Mouse (Mus musculus) C2C12 (cell line): ENCODE data around the gene Utf1. TPM values are rescaled to one million over a fixed set of nuclear protein-coding genes. Genes with fewer than 3 reads are reported as not detected.

Experiments
- H3K27me3 ChIP-seq: one replicate; pipeline ENCODE4 v1.6.1; 2011; ENCODE audit not compliant: control insufficient read depth, insufficient read depth, insufficient read length
- H3K36me3 ChIP-seq: one replicate; pipeline ENCODE4 v1.6.1; 2011; ENCODE audit not compliant: control insufficient read depth, insufficient read depth
- H3K4me3 ChIP-seq: one replicate; pipeline ENCODE4 v1.5.1; 2011; ENCODE audit warnings: mild to moderate bottlenecking, control low read depth; ENCODE audit not compliant: poor library complexity, insufficient read depth, severe bottlenecking
- H3K79me2 ChIP-seq: one replicate; pipeline ENCODE4 v1.6.1; 2011; ENCODE audit not compliant: control insufficient read depth, insufficient read depth
- H3K79me3 ChIP-seq: one replicate; pipeline ENCODE4 v1.6.1; 2011; ENCODE audit warnings: low read depth, control low read depth
- H3ac ChIP-seq: one replicate; pipeline ENCODE3; 2011; ENCODE audit warnings: low read depth; ENCODE audit not compliant: control insufficient read depth, insufficient read length
- CEBPB ChIP-seq: IDR thresholded peaks from one replicate; pipeline ENCODE4 v1.6.1; 2011; ENCODE audit warnings: low read depth, mild to moderate bottlenecking, control low read depth, moderate library complexity
- CTCF ChIP-seq: IDR thresholded peaks from one replicate; pipeline ENCODE4 v1.5.1; 2011; ENCODE audit not compliant: control insufficient read depth, insufficient read depth, insufficient read length
- FOSL1 ChIP-seq: IDR thresholded peaks from one replicate; pipeline ENCODE4 v1.8.0; 2011; ENCODE audit warnings: mild to moderate bottlenecking, low read length; ENCODE audit not compliant: poor library complexity, insufficient read depth, severe bottlenecking
- MAX ChIP-seq: IDR thresholded peaks from one replicate; pipeline ENCODE4 v1.6.1; 2011; ENCODE audit warnings: mild to moderate bottlenecking, control low read depth
- MYOD1 ChIP-seq: IDR thresholded peaks from one replicate; pipeline ENCODE4 v1.6.1; 2011; ENCODE audit warnings: low read depth; ENCODE audit not compliant: control insufficient read depth, insufficient read length
- MYOG ChIP-seq: IDR thresholded peaks from one replicate; pipeline ENCODE4 v1.6.1; 2011; ENCODE audit not compliant: control insufficient read depth, insufficient read length; ENCODE audit errors: extremely low read depth
- USF1 ChIP-seq: IDR thresholded peaks from one replicate; pipeline ENCODE4 v1.6.1; 2011; ENCODE audit warnings: low read depth, mild to moderate bottlenecking, control low read depth, moderate library complexity
- polyA plus RNA-seq: library from polyadenylated mRNA; unstranded; fragments of >200 nt; fragmentation: generic; extraction: Trizol; gene quantifications from one replicate; pipeline ENCODE4 v1.2.1, GENCODE M21; 2012; ENCODE audit warnings: missing spikeins

Gene Utf1
- polyA plus RNA-seq, 1 experiment = not detected

GRCm38 (mm10) chr7:139971436-139971835 is 27.8 kb downstream of the Utf1 start:
- Histone ChIP-seq H3K79me3 (no peaks in the 10 kb centered on the region), H3ac (no peak overlapping the region), H3K27me3 (no peaks in the 10 kb centered on the region), H3K79me2 (no peaks in the 10 kb centered on the region), H3K4me3 (no peak overlapping the region), H3K36me3 (no peaks in the 10 kb centered on the region)
- peak; percentile 99 for TF ChIP-seq FOSL1
- TF ChIP-seq USF1 = no peak
- no peak for TF ChIP-seq CTCF
- peak; percentile 60 for TF ChIP-seq MYOD1
- TF ChIP-seq MAX = peak; percentile 71

GRCm38 (mm10) chr7:139972923-139973331 is 29.3 kb downstream of the Utf1 start:
- Histone ChIP-seq H3K27me3 (no peaks in the 10 kb centered on the region), H3K4me3 (no peak overlapping the region), H3K79me3 (no peaks in the 10 kb centered on the region), H3ac (no peak overlapping the region), H3K36me3 (no peaks in the 10 kb centered on the region), H3K79me2 (no peaks in the 10 kb centered on the region)
- TF ChIP-seq FOSL1 (no peak), MYOD1 (peak; percentile 45), USF1 (no peak), CTCF (no peak), MAX (no peak)

GRCm38 (mm10) chr7:139974307-139974706 is 30.7 kb downstream of the Utf1 start:
- Histone ChIP-seq H3K27me3 (no peaks in the 10 kb centered on the region), H3K4me3 (no peak overlapping the region), H3K36me3 (peaks cover 4% of the 10 kb centered on the region), H3K79me3 (no peaks in the 10 kb centered on the region), H3K79me2 (no peaks in the 10 kb centered on the region), H3ac (no peak overlapping the region)
- TF ChIP-seq CEBPB (no peak), FOSL1 (no peak), MYOD1 (no peak), USF1 (no peak), MYOG (no peak), CTCF (no peak), MAX (no peak)

DNA sequence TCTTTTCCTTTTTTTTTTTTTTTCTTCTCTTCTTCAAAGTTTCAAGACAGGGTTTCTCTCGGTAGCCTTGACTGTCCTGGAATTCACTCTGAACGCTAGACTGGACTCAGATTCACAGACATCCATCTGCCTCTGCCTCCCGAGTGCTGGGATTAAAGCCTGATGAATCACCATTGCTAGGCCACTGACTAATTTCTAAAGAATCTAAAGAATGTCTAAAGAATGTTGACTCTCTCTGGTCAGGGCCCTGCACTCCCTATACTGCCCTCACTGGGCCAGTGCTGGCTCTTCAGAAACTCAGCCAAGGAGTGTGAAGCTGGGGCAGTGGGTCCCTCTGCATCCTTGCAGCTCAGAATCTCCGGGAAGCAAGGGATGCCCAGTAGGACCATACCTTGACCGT is 31.9 kb downstream of the Utf1 start:
- no peak overlapping the region for H3K4me3 ChIP-seq
- H3K27me3 ChIP-seq = no peaks in the 10 kb centered on the region
- H3K79me2 ChIP-seq = no peaks in the 10 kb centered on the region
- no peak for TF ChIP-seq USF1
- no peak overlapping the region for H3ac ChIP-seq
- peaks cover 4% of the 10 kb centered on the region for H3K36me3 ChIP-seq
- no peaks in the 10 kb centered on the region for H3K79me3 ChIP-seq

- no peaks in the 10 kb centered on the region for H3K79me3 ChIP-seq
- no peak for TF ChIP-seq MYOG
- TF ChIP-seq MAX = no peak
- TF ChIP-seq CTCF = no peak
- no peak for TF ChIP-seq MYOD1
- TF ChIP-seq CEBPB = no peak
- TF ChIP-seq USF1 = no peak
- H3K79me2 ChIP-seq = no peaks in the 10 kb centered on the region
- H3K27me3 ChIP-seq = no peaks in the 10 kb centered on the region
- H3K4me3 ChIP-seq = no peak within 1 kb of the TSS
- H3K36me3 ChIP-seq = peaks cover 4% of the 10 kb centered on the region
- H3ac ChIP-seq = no peak within 1 kb of the TSS
Observed at GRCm38 (mm10) chr7:139978278-139978892, 34.8 kb downstream of the Utf1 start, which contains the start of gene 6430531B16Rik. Gene 6430531B16Rik, minus strand, starts transcription at chr7:139978755.

DNA sequence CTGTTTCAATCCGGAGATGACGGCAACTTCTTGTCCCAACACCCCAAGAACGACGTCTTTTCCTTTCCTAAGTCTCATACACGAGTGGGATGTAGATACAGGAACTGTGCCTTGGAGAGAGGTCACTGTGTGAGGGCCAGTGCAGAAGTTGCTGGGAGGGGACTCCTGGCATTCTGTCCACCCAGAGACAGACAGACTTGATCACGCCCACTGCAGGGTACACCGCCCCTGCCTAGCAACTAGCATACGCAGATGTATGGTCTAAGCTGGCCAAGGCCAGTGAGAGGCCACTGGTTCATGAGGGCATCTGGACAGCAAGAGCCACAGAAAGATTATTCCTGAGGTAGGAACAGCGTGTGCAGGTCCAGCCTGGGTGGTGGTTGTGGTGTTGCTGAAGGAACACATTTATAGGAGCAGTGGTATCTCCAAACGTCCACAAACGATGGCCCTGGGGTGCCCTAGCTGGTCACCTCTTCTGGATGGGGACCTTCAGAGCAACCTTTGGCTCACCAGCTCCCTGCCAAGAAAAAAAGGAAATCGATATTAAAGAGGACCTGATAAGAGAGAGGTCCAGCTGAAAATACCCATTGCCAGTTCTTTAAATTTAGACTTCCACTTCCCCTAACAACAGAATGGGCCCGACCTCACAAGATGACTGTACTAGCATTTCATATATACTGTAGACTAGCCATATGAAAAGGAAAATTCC is 35.6 kb downstream of the Utf1 start:
- H3K4me3 ChIP-seq = no peak overlapping the region

More for the DNA sequence above, 35.6 kb downstream of the Utf1 start:
- Histone ChIP-seq H3K27me3 (no peaks in the 10 kb centered on the region), H3K36me3 (peaks cover 6% of the 10 kb centered on the region), H3K79me2 (no peaks in the 10 kb centered on the region), H3K79me3 (no peaks in the 10 kb centered on the region), H3ac (no peak overlapping the region)
- TF ChIP-seq USF1 (no peak), MYOG (no peak), MAX (no peak), CEBPB (no peak), CTCF (no peak), MYOD1 (no peak), FOSL1 (no peak)
